Mouse (Mus musculus) C2C12 (cell line): ENCODE results near the gene Tmc8.

Experiments used
- CEBPB ChIP-seq: IDR thresholded peaks from one replicate; pipeline ENCODE4 v1.6.1; 2011; ENCODE audit warnings: low read depth, mild to moderate bottlenecking, control low read depth, moderate library complexity
- CTCF ChIP-seq: IDR thresholded peaks from one replicate; pipeline ENCODE4 v1.5.1; 2011; ENCODE audit not compliant: control insufficient read depth, insufficient read depth, insufficient read length
- MYOD1 ChIP-seq: IDR thresholded peaks from one replicate; pipeline ENCODE4 v1.6.1; 2011; ENCODE audit warnings: low read depth; ENCODE audit not compliant: control insufficient read depth, insufficient read length
- MYOG ChIP-seq: IDR thresholded peaks from one replicate; pipeline ENCODE4 v1.6.1; 2011; ENCODE audit not compliant: control insufficient read depth, insufficient read length; ENCODE audit errors: extremely low read depth

DNA sequence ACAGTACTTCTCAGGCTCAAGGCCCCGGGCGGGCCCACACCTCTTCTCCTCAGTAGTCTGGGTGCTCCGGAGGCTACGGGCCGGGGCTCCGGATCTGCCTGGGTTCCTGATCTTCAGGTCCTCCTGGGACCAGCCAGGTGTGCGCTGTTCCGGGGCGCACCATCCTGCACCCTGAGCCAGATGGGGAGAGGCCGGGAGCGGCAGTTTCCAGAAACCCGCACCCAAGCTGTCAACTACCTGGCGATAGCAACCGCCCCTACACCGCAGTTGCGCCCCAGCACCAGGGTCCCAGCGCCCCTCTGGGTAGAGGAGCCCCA is 1.7 kb upstream of the Tmc8 start:
- TF ChIP-seq MYOD1 (no peak), CTCF (no peak), CEBPB (no peak), MYOG (no peak)
